Mouse (Mus musculus) ES-E14 (cell line): ENCODE measurements around the gene Arhgap45. TPM values are rescaled to one million over a fixed set of nuclear protein-coding genes. Genes with fewer than 3 reads are reported as not detected.

Source experiments
- DNase-seq: peaks from one replicate; pipeline ENCODE4 v3.0.0-alpha.2; 2013; ENCODE audit warnings: low read depth, low spot score
- H3K27ac ChIP-seq: 2 replicates; pipeline ENCODE4 v1.5.1; 2012; ENCODE audit warnings: low read depth, mild to moderate bottlenecking, low read length, moderate library complexity, mixed read lengths; ENCODE audit not compliant: poor library complexity, insufficient read depth, severe bottlenecking
- H3K36me3 ChIP-seq: 2 replicates; pipeline ENCODE4 v1.6.1; 2012; ENCODE audit warnings: mild to moderate bottlenecking, low read length, moderate library complexity, mixed read lengths; ENCODE audit not compliant: control insufficient read depth, poor library complexity, insufficient read depth, severe bottlenecking
- H3K4me1 ChIP-seq, 2 experiments: fragments of 150-350 bp in 1 of 2; sonication (generic) in 1 of 2; 2 replicates each; pipeline ENCODE4 v1.6.1; 2012; ENCODE audit warnings: low read length in 2 of 2, mild to moderate bottlenecking in 1 of 2, mixed read lengths in 1 of 2; ENCODE audit not compliant: control insufficient read depth in 2 of 2, insufficient read depth in 2 of 2, poor library complexity in 1 of 2
- H3K4me3 ChIP-seq, 2 experiments: fragments of 150-350 bp in 1 of 2; sonication (generic) in 1 of 2; 2 replicates each; pipeline ENCODE4 v1.5.1; 2012; ENCODE audit warnings: low read length in 2 of 2, low read depth in 1 of 2, mild to moderate bottlenecking in 1 of 2, mixed read lengths in 1 of 2; ENCODE audit not compliant: insufficient read depth in 1 of 2, poor library complexity in 1 of 2, severe bottlenecking in 1 of 2
- H3K9ac ChIP-seq: 2 replicates; pipeline ENCODE4 v1.6.1; 2012; ENCODE audit warnings: low read depth, mild to moderate bottlenecking, low read length, mixed read lengths; ENCODE audit not compliant: poor library complexity, insufficient read depth, severe bottlenecking
- H3K9me3 ChIP-seq: fragments of 150-350 bp; sonication (generic); 2 replicates; pipeline ENCODE4 v1.6.1; 2012; ENCODE audit warnings: low read depth, mild to moderate bottlenecking, low read length; ENCODE audit not compliant: control insufficient read depth, insufficient read depth
- CHD2 ChIP-seq: IDR thresholded peaks from 2 replicates; pipeline ENCODE4 v1.6.1; 2014; ENCODE audit warnings: mild to moderate bottlenecking, low read depth, low read length, inconsistent platforms
- HCFC1 ChIP-seq: IDR thresholded peaks from 2 replicates; pipeline ENCODE4 v1.6.1; 2012; ENCODE audit warnings: low read length, inconsistent platforms, borderline replicate concordance; ENCODE audit not compliant: insufficient read depth
- MAFK ChIP-seq: IDR thresholded peaks from 2 replicates; pipeline ENCODE4 v1.6.1; 2014; ENCODE audit warnings: mild to moderate bottlenecking, low read depth, low read length, inconsistent platforms; ENCODE audit not compliant: insufficient read depth
- ZC3H11A ChIP-seq: IDR thresholded peaks from 2 replicates; pipeline ENCODE4 v1.6.1; 2012; ENCODE audit warnings: low read depth, mild to moderate bottlenecking, inconsistent platforms, low read length, borderline replicate concordance
- ZNF384 ChIP-seq: IDR thresholded peaks from 2 replicates; pipeline ENCODE4 v1.6.1; 2012; ENCODE audit warnings: low read depth, low read length, inconsistent platforms
- in situ Hi-C, 2 experiments: fragments of 600-800 bp; cut with MboI; formaldehyde crosslinking; loops; one replicate each; pipeline ENCODE4 v1.15.1; 2025; ENCODE audit warnings: low sequenced_read_pairs in 2 of 2, inconsistent platforms in 1 of 2; ENCODE audit not compliant: unreplicated experiment in 2 of 2
- total RNA-seq: library from RNA; depleted of rRNA; stranded (reverse); fragments of 300-350 nt; gene quantifications from 2 replicates; pipeline ENCODE4 v1.2.3, GENCODE M21; 2012

Arhgap45 gene
- total RNA-seq, 1 experiment: 17.0 TPM

DNA sequence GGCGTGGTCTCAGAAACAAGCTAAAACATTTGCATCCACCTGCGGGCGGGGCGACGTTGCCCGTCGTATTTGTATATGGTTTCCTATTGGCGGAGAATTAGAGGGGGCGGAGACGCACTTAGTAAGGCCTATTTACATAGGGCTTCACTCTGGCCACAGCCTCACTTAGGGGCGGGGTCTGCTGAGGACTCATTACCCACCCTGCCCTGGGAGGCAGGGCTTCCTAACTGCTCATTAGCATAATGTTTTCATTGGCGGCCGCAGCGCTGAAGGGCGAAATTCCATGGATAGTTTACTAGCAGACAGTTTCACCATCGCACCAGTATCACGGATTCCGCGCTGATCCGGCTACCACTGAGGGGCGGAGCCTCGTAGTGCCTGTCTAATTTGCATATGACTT, 31.6 kb upstream of the Arhgap45 start:
- Histone ChIP-seq H3K9me3 (no peaks in the 10 kb centered on the region), H3K4me3 (peak overlapping the region; percentile 88 to 100), H3K4me1 (peaks cover 9 to 20% of the 10 kb centered on the region in 2 experiments), H3K36me3 (peaks cover 5% of the 10 kb centered on the region; the same call in 1 of the 2 replicates), H3K27ac (peak overlapping the region; percentile 80), H3K9ac (peak overlapping the region; percentile 66)
- DNase-seq: peak; percentile 99
- in situ Hi-C loops: loop anchor here in 1 of 2 experiments (25.0 kb wide), 1 partner anchor 127 kb away; the partner anchor contains the start of genes Sbno2 and Stk11
- TF ChIP-seq HCFC1: no peak
- no peak for TF ChIP-seq CHD2

DNA sequence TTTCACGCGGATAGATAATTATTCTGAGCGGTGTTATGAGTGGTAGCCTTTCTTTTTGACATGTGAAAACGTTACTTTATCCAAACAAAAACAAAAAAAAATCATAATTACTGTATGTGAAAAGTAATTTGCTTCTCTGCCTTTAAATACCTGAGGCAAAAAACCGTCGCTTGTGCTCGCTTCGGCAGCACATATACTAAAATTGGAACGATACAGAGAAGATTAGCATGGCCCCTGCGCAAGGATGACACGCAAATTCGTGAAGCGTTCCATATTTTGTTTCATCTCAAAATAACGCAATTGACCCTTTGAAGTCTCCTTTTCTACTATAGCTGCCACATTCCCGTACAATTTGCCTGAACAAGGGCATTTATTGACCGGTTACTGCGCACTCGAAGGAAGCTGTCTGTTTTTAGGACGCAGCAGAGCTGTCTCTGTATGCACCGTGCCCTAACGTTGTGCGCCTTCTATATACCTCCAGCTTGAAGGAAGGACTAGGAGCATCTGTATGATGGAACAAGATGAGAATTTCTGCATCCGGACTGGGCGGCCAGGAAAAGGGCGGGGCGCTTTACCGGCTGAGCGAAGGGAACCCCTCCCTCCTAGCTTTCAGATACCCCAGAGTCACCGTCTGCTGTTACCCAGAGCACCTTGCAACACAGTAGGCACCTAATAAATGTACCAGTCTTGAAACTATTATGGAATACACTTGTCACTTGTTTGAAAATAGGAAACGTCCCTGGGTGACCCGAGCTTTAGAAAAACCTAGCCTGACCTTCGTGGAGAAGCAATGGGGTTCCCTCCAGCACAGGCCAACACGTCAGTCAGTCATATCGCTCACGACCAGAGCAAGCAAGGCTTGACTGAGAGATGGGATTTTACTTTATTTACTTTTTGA, 30.9 kb upstream of the Arhgap45 start:
- DNase-seq: no peak
- H3K9ac ChIP-seq: peak overlapping the region; percentile 32
- H3K4me3 ChIP-seq: peak overlapping the region; percentile 70 to 100
- TF ChIP-seq CHD2: no peak
- no peak for TF ChIP-seq MAFK
- no peak for TF ChIP-seq ZC3H11A
- peak; percentile 83 for TF ChIP-seq ZNF384
- 0 out of 2 replicates have a peak, but pooled peaks have one; percentile 44 for TF ChIP-seq HCFC1
- H3K36me3 ChIP-seq: peaks cover 5% of the 10 kb centered on the region; the same call in 1 of the 2 replicates
- H3K9me3 ChIP-seq: no peaks in the 10 kb centered on the region
- peak overlapping the region; percentile 80; the same call in 1 of the 2 replicates for H3K27ac ChIP-seq
- in situ Hi-C loops: loop anchor here in 1 of 2 experiments (25.0 kb wide), 1 partner anchor 127 kb away; the partner anchor contains the start of genes Sbno2 and Stk11
- peaks cover 9 to 19% of the 10 kb centered on the region in 2 experiments for H3K4me1 ChIP-seq

DNA sequence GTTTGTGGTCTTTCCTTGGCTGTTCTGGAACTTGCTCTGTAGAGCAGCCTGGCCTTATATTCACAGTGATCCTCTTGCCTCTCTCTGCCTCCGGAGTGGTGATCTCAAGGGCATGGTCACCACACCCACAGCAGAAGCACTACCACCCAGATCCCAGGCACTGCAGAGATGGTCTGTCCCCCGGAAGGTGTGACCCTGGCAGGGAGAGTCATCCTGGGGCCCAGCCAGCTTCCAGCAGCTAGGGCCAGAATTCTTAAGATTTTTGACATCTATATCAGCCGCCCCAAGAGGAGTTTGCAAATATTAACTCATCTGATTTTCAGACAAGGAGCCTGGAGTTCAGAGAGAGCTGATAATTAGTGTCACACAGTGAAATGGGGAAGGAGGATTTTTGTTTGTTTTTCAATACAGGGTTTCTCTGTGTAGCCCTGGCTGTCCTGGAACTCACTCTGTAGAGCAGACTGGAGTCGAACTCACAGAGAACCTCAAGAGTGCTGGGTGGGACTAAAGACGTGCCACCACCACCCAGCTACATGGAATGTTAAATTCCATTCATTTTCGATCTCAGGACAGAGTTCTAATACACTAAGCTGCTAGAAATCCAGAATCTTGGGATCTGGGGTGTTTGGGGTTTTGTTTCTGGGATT, 30.1 kb upstream of the Arhgap45 start:
- Histone ChIP-seq H3K36me3 (no peaks in the 10 kb centered on the region; the same call in 1 of the 2 replicates), H3K27ac (no peak overlapping the region), H3K9me3 (no peaks in the 10 kb centered on the region), H3K4me1 (peaks cover 9 to 22% of the 10 kb centered on the region in 2 experiments), H3K4me3 (peak overlapping the region in 1 of 2 experiments; percentile 100; a peak in 2 of 4 replicates), H3K9ac (peak overlapping the region; percentile 32; the same call in 1 of the 2 replicates)
- in situ Hi-C loops: loop anchor here in 1 of 2 experiments (25.0 kb wide), 1 partner anchor 126 kb away; the partner anchor contains the start of genes Sbno2 and Stk11
- TF ChIP-seq HCFC1 (no peak), MAFK (no peak), ZC3H11A (no peak), CHD2 (no peak), ZNF384 (no peak)
- DNase-seq: no peak

DNA sequence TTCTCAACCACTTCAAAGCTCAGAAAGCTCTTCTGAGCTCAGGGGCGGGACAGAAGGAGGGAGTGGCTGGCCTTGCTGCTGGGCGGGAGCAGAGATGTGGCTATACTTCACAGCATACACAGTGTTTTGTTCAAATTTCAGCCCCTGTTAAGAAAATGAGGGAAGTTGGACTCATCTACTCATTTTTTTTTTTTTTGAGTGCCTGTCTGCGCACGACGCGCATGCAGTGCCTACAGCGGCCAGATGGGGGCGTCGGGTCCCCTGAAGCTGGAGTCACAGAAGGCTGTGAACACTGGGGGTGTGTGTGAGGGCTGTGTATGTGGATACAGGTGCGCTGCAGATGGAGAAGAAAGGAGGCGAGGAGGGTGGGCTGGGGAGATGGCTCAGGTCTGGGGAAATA, 29.5 kb upstream of the Arhgap45 start:
- H3K4me1 ChIP-seq: peaks cover 9 to 22% of the 10 kb centered on the region in 2 experiments
- H3K4me3 ChIP-seq: 0 out of 4 replicates have a peak overlapping the region, but pooled peaks of 1 of the 2 experiments have one; percentile 13
- H3K27ac ChIP-seq: no peak overlapping the region
- no peaks in the 10 kb centered on the region for H3K9me3 ChIP-seq
- no peaks in the 10 kb centered on the region for H3K36me3 ChIP-seq
- TF ChIP-seq HCFC1: no peak
- peak; percentile 99 for TF ChIP-seq ZNF384
- 0 out of 2 replicates have a peak, but pooled peaks have one; percentile 12 for TF ChIP-seq ZC3H11A
- no peak for TF ChIP-seq MAFK
- TF ChIP-seq CHD2: no peak
- in situ Hi-C loops: loop anchor here in 1 of 2 experiments (25.0 kb wide), 1 partner anchor 125 kb away; the partner anchor contains the start of genes Sbno2 and Stk11
- DNase-seq: peak; percentile 73
- H3K9ac ChIP-seq: no peak overlapping the region
